Mouse (Mus musculus) naive thymus-derived CD4-positive, alpha-beta T cell, adult 2 months (primary cell): ENCODE results near the gene Zfp598.

Source experiments
- DNase-seq: peaks from one replicate; pipeline ENCODE4 v3.0.0-alpha.2; 2011; ENCODE audit warnings: low read depth

The Zfp598 gene

DNA sequence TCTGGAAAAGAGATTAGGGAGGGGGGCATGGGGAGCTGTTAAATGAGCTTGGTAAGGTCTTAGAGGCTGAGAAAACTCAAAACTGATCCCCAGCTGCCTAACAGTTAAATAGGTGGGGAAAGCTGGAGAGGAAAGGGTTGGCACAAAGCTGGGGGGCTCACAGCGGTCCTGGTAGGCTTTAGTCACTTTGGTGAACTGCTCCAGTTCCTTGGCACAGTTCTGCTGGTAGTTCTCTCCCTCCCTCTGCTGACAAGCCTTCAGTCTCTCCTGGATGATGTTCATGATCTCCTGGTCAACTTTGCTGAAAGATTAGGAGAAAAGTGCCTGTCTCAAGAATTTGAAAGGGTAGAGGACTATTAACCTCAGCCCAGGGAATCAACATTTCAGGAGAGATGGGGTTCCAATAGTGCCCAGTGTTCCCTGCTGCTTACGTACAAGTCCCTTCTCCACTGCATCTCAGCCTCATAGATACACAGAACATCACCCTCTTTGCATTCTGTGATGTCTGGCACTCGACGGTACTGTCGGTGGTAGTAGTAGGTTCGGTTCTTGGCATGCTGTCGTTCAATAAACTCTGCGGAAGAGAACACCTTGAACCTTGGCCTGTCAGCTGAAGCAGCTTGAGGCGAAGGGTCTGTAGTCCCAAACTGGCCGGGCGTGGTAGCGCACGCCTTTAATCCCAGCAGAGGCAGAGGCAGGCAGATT is 52.9 kb downstream of the Zfp598 start:
- DNase-seq: peak; percentile 40

DNA sequence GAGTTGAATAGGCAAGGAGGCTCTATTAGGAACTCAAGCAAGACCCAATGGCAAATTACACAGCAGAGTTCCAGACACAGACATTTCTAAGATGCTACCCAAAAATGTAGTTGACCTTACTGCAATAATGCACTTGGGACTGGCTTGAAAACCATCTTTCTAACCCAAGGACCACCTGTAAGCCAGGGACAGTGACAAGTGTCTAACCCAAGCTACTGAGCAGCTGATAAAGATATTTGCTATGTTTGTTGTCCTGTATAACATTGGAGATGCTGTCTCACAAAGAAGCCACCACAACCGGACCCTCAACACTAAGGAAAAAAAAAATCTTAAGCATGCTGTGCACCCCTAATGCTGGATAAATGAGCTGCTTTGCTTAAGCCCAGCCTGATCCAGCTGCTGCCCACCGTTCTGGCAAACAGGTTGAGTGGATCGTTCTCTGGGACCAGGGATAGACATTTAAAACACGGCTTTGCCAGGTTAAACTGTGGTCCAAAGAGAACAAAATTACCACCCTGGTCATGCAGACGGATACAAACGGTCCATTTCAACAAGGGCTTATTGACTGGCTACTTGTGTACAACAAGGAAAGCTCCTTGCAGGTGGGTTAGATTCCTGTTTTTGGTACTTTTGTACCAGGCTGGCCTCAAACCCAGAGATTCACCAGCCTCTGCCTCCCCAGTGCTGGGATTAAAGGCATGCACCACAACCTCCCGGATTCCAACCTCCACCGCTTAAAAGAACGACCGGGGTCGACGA is 53.8 kb downstream of the Zfp598 start:
- peak; percentile 33 for DNase-seq

DNA sequence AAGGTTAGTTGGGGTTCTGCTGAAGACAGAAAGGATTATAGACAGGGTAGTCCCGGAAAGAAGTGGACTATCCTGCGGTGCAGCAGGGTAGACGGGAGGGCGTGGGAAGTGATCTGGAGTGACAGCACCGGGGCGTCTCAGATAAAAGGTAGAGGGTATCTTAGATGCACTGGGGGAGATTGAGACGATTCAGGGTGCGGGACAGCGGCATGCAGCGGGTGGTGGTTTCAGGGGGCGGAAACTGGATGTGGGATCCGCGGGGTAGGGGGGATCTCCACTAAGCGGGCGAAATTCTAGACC is 54.3 kb downstream of the Zfp598 start:
- no peak for DNase-seq

DNA sequence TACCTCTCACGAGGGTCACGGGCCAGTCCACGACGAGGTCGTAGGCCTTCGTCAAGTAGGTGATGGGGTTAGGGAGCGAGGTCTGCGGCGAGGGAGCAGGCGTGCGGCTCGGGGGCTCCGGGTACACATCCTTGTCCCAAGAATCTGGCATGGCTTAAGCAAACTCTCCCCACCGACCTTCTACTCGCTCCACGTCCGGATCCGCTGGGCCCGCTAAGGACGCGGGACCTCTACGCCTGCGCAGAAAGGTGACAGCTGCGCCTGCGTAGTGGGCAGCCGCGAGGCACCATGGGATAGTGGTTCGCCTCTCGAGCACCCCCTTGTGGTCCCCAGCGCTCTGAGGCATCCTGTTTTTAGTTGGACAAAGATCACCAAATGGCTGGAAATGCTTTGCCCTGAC is 54.7 kb downstream of the Zfp598 start, which contains the start of gene Ndufb10:
TSS of gene Ndufb10 (minus strand) at position 295 of the 400 bp plus-strand sequence.
- peak; percentile 98 for DNase-seq

DNA sequence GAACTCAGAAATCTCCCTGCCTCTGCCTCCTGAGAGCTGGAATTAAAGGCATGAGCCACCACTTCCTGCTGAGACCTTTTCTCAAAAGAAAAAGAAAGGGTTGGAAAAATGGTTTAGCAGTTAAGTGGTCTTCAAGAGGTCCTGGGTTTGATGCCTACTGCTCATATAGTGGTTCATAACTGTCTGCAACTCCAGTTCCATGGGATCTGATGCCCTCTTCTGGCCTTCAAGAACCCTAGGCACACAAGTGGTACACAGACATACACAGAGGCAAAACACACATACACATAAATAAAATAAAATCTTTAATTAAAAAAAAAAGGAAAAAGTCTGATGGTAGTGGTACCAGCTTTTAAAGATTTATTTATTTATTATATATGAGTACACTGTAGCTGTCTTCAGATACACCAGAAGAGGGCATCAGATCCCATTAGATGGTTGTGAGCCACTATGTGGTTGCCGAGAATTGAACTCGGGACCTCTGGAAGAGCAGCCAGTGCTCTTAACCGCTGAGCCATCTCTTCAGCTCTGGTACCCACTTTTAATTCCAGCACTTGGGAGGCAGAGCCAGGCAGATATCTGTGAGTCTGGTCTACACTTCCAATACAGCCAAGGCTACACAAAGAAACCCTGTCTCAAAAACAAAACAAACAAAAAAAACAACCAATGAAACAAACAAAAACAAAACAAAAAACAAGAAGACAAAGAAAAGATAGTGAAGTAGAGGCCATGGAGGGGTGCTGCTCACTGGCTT is 56.3 kb downstream of the Zfp598 start:
- no peak for DNase-seq

DNA sequence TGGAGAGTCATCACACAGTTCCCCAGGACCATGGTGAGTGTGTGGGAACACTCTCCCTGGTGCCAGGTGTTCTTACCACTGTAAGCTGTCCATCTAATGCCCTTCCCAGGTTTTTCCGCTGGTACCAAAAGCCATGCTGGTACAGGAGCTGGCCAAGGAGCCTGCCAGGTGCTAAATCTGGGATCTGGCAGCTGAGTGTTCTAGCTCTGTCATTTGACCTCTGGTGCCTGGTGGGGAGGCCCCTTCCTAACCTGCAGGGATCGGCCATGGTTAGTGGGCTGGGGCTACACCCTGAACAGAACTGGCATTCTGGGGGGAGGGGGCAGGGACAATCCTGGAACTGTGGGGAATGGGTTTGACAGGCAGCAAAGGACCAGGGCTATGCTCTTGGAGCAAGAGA is 58.1 kb downstream of the Zfp598 start, which contains the start of gene Rpl3l:
TSS of gene Rpl3l (plus strand) at position 203 of the 400 bp plus-strand sequence.
- DNase-seq: no peak

DNA sequence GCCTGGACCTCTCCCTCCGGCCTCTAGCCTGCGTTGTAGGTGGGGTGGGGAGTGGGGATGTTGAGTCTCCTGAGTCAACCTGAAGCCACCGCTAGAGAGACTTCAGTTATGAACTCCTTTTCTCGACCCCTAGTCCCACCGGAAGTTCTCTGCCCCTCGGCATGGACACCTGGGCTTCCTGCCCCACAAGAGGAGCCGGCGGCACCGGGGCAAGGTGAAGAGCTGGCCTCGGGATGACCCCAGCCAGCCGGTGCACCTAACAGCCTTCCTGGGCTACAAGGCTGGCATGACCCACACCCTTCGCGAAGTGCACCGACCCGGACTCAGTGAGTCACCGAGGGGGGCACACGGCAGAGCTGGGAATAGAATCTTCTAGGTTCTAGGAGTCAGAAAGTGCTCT is 58.7 kb downstream of the Zfp598 start:
- DNase-seq: no peak

DNA sequence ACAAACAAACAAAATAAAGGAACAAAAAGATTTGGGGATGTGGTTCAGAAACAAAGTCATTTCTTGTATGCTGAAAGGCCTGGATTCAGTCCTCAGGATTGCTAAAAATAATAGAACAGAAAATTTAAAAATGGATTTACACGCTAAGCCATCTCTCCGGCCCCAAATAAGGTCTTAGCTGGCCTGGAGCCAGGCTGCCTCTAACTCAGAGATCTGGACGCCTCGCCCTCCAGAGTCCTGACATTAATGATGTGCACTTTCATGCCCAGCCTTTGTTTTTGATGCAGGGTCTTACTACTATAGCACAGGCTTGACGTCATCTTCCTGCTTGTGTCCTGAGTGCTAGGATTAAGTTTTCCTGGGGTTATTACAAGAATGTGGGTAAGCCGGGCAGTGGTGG is 59.6 kb downstream of the Zfp598 start:
- DNase-seq: no peak

DNA sequence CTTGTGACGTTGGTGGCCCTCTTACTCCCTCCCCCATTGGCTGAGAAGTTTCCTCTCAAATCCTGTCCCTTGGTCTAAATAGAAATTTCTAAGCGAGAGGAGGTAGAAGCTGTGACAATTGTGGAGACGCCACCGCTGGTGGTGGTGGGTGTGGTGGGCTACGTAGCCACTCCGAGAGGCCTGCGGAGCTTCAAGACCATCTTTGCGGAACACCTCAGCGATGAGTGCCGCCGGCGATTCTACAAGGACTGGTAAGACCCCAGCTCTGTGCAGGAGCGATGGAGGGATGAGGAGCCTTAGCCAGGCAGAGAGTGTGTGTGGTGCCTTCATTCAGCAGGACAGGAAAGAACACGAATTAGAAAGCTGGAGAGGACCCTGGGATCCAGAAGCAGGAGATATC is 61.3 kb downstream of the Zfp598 start:
- no peak for DNase-seq
